Mouse (Mus musculus) stomach, postnatal 0 days (tissue): ENCODE measurements around the gene Ccser2.

Experiments
- CTCF ChIP-seq: IDR thresholded peaks from 2 replicates; pipeline ENCODE4 v1.5.1; 2016; ENCODE audit warnings: antibody characterized with exemption, low read depth, mild to moderate bottlenecking, moderate library complexity
- EP300 ChIP-seq: optimal IDR thresholded peaks from 2 replicates; pipeline ENCODE3; 2016; ENCODE audit warnings: antibody characterized with exemption

DNA sequence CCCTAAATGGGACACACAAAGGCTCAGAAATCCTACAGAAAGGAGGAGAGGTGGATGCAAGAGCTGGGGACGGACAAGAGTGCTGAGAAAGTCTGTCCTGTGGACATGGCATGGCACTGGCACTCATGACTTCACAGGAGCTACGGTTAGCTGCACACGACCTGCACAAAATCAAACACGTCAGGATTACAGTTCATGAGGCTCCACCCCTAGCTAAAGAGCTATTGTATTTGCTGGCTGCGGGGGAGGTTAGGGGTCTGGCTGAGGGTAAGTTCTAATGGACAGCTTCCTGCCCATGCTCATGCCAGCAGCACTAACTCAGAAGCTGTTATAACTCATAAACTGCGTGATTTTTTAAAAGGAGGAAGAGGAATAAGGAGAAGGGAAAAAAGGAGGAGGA lies 56.8 kb downstream of the Ccser2 start:
- TF ChIP-seq CTCF (no peak), EP300 (no peak)
